17 mouse cellular contexts compared by ENCODE assay signal in genomic region chr2:60449732-60450131, GRCm38 (mm10).
DNase-seq lines count a peak whose midpoint lies in the region; ATAC-seq and TF ChIP-seq lines count a peak whose summit lies in the region.
"Had no signal": no experiment of that assay in that cellular context is flagged by ENCODE, and none has a peak within 500 bp of the region (broad histone marks: within the 10 kb centered on the region; RNA-seq: fewer than 3 reads in every experiment).

No protein-coding gene starts in this region.

- H3K4me3 ChIP-seq in forebrain, postnatal 0 days (ENCODE audit: low read depth, low read length): no peak overlapping the region
- no peak overlapping the region for H3K4me3 ChIP-seq in forebrain, embryonic 10.5 days
- H3K4me3 ChIP-seq in thymus, adult 2 months (ENCODE audit: control insufficient read depth, insufficient read depth, low read length): no peak overlapping the region
- H3K4me3 ChIP-seq: embryonic facial prominence, embryonic 15.5 days; heart, embryonic 10.5 days; liver, embryonic 12.5 days; stomach, embryonic 15.5 days had no signal

- H3K4me2 ChIP-seq in forebrain, postnatal 0 days (ENCODE audit: low read depth): no peak overlapping the region
- H3K4me2 ChIP-seq: embryonic facial prominence, embryonic 15.5 days; liver, embryonic 12.5 days; midbrain, embryonic 11.5 days; stomach, embryonic 15.5 days had no signal

- H3K9ac ChIP-seq in forebrain, postnatal 0 days: no peak overlapping the region
- H3K9ac ChIP-seq: embryonic facial prominence, embryonic 15.5 days; liver, embryonic 12.5 days; stomach, embryonic 15.5 days had no signal

- H3K27ac ChIP-seq in forebrain, postnatal 0 days (ENCODE audit: low read depth, low read length): no peak overlapping the region
- H3K27ac ChIP-seq in forebrain, embryonic 10.5 days: no peak overlapping the region
- no peak overlapping the region for H3K27ac ChIP-seq in thymus, adult 2 months (ENCODE audit: control insufficient read depth, insufficient read depth, low read length)
- H3K27ac ChIP-seq: embryonic facial prominence, embryonic 15.5 days; heart, embryonic 10.5 days; kidney, postnatal 0 days; liver, embryonic 12.5 days; stomach, embryonic 15.5 days had no signal

- ATAC-seq in forebrain, postnatal 0 days: peak; percentile 38; the same call in 1 of the 2 replicates
- ATAC-seq in hematopoietic stem cell, adult 5-6 weeks (replicated peaks in 1 of 2; ENCODE audit: insufficient read depth in 1 of 2, low FRiP score in 2 of 2, low TSS enrichment in 1 of 2, low read depth in 1 of 2, poor library complexity in 2 of 2, severe bottlenecking in 2 of 2): peak; percentile 67 to 92
- ATAC-seq: inflammation-experienced regulatory T-cells, adult 6 months; liver, embryonic 12.5 days; lung, postnatal 0 days had no signal

- H3K9me3 ChIP-seq in forebrain, postnatal 0 days (ENCODE audit: low read length): no peaks in the 10 kb centered on the region
- H3K9me3 ChIP-seq in forebrain, embryonic 10.5 days: no peaks in the 10 kb centered on the region
- H3K9me3 ChIP-seq: embryonic facial prominence, embryonic 15.5 days; heart, embryonic 10.5 days; liver, embryonic 12.5 days; stomach, embryonic 15.5 days had no signal

- 45% methylated on average over 6 of the region's 6 CpGs for WGBS in forebrain, postnatal 0 days
- WGBS in forebrain, embryonic 10.5 days: 76% methylated on average over 6 of the region's 6 CpGs
- WGBS in thymus, adult 2 months: 13% methylated on average over 6 of the region's 6 CpGs

- no peaks in the 10 kb centered on the region for H3K4me1 ChIP-seq in forebrain, postnatal 0 days (ENCODE audit: insufficient read depth)
- peaks cover 26% of the 10 kb centered on the region for H3K4me1 ChIP-seq in forebrain, embryonic 10.5 days
- H3K4me1 ChIP-seq in thymus, adult 2 months (replicated peaks; ENCODE audit: control insufficient read depth, insufficient read depth, low read length): peaks cover 4% of the 10 kb centered on the region; the same call in 1 of the 2 replicates
- H3K4me1 ChIP-seq: heart, embryonic 10.5 days; liver, embryonic 12.5 days; stomach, embryonic 15.5 days had no signal

- TF ChIP-seq POLR2A in thymus, adult 2 months (IDR thresholded peaks at IDR 0.05; ENCODE audit: control insufficient read depth, extremely low read depth, insufficient read depth, low read length, poor library complexity): no peak

- DNase-seq in forebrain, postnatal 0 days: peak; percentile 57
- no peak for DNase-seq in forebrain, embryonic 10.5 days (ENCODE audit: extremely low spot score, low spot score)
- DNase-seq in thymus, adult 2 months: peak; percentile 5
- DNase-seq in thymus, adult 18-20 months: no peak
- no peak for DNase-seq in natural killer cell, adult 2 months (ENCODE audit: low spot score in 2 of 2)
- DNase-seq in kidney, postnatal 10 days: no peak
- DNase-seq in T-cell, adult 2 months (ENCODE audit: low spot score): no peak
- DNase-seq: heart, postnatal 36 days had no signal

- H3K36me3 ChIP-seq in forebrain, postnatal 0 days (ENCODE audit: insufficient read depth): no peaks in the 10 kb centered on the region
- H3K36me3 ChIP-seq in forebrain, embryonic 10.5 days (replicated peaks): no peaks in the 10 kb centered on the region
- no peaks in the 10 kb centered on the region for H3K36me3 ChIP-seq in thymus, adult 2 months (ENCODE audit: control insufficient read depth, insufficient read depth, low read length)
- H3K36me3 ChIP-seq: embryonic facial prominence, embryonic 15.5 days; heart, embryonic 10.5 days; liver, embryonic 12.5 days; stomach, embryonic 15.5 days had no signal

- H3K27me3 ChIP-seq in forebrain, postnatal 0 days (ENCODE audit: insufficient read depth, low read length): no peaks in the 10 kb centered on the region; the same call in 1 of the 2 replicates
- peaks cover 5% of the 10 kb centered on the region for H3K27me3 ChIP-seq in forebrain, embryonic 10.5 days (ENCODE audit: poor library complexity, severe bottlenecking)
- H3K27me3 ChIP-seq in thymus, adult 2 months (ENCODE audit: control insufficient read depth, insufficient read depth, low read length): no peaks in the 10 kb centered on the region
- H3K27me3 ChIP-seq: embryonic facial prominence, embryonic 15.5 days; liver, embryonic 12.5 days; stomach, embryonic 15.5 days had no signal

- no peak for TF ChIP-seq CTCF in forebrain, postnatal 0 days (IDR thresholded peaks at IDR 0.05; ENCODE audit: low read depth)
- TF ChIP-seq CTCF in thymus, adult 2 months (IDR thresholded peaks at IDR 0.05; ENCODE audit: borderline replicate concordance, control insufficient read depth, extremely low read depth, insufficient read depth, low read length, poor library complexity): no peak

Comparison
In these comparisons a context has a peak if more than half of its experiments do, and no peak if none do; other contexts are left out.
1. DNase-seq: peak in forebrain, postnatal 0 days (single experiment) and thymus, adult 2 months (single experiment); none in forebrain, embryonic 10.5 days (single experiment), thymus, adult 18-20 months (0 of 2), natural killer cell, adult 2 months (0 of 2), kidney, postnatal 10 days (single experiment) and T-cell, adult 2 months (single experiment).